Mouse (Mus musculus): ENCODE results near the gene Cenpb. TPM values are rescaled to one million over a fixed set of nuclear protein-coding genes. Genes with fewer than 3 reads are reported as not detected.

The Cenpb gene
- polyA plus RNA-seq, 1 experiment: 28.5 TPM

DNA sequence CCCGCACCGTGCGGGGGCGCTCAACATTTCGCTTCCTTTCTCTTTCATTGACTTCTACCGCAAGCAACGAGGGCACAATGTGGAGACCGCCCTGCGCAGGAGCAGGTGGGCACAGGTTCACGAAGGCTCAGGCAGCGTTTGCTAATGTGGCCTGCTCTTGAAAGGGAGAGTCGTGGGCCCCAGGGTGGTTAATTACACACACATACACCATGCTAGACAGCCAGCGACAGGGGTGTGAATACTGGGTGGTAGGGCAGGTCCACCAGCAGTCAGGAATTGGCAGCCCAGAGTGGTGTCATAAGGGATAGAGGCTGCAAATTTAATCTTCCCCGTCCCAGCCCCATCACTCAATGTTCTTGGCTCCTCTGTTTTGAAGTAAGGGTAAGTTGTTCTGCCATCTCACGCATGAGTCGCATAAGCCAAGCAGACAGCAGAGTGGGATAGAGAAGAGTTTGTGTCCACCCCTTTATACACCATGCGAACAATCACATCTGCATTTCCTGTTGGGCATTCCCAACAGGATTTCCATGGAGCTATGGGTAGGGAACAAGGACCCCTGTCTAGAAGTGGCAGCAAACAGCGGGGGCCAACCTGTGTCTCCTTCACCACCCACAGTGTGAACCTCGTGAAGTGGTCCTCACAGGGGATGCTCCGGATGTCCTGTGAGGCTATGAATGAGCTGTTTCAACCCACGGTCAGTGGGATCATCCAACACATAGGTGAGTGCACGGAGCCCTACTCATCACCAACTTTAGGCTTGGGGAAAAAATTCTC is 36.7 kb downstream of the Cenpb start:
- Histone ChIP-seq H3K27ac (ENCODE audit: control insufficient read depth, insufficient read depth, low read depth, low read length, poor library complexity) (no peak overlapping the region), H3K4me1 (ENCODE audit: control insufficient read depth, insufficient read depth, low read length) (no peaks in the 10 kb centered on the region; the same call in 1 of the 2 replicates)
- WGBS: 90% methylated on average over 22 of the region's 22 CpGs

DNA sequence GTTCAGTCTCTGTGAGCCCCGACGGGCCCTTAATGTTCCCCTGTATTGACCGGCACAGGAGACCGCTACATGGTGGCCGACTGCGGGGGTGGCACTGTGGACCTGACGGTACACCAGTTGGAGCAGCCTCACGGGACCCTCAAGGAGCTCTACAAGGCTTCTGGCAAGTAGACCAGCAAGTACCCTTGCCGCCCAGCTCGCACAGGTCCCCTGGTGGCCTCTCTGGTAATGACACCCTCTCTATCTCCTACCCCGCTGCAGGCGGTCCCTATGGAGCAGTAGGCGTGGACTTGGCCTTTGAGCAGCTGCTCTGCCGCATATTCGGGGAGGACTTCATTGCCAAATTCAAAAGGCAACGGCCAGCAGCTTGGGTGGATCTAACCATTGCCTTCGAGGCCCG is 37.3 kb downstream of the Cenpb start:
- no peak overlapping the region for H3K27ac ChIP-seq (ENCODE audit: control insufficient read depth, insufficient read depth, low read depth, low read length, poor library complexity)
- 53% methylated on average over 18 of the region's 18 CpGs for WGBS
- no peak for TF ChIP-seq POLR2A (IDR thresholded peaks at IDR 0.05; ENCODE audit: borderline replicate concordance, control insufficient read depth, low read depth, low read length)
- TF ChIP-seq CTCF (IDR thresholded peaks at IDR 0.05; ENCODE audit: control insufficient read depth, insufficient read depth, low read length): peak; percentile 76
- H3K4me3 ChIP-seq (replicated peaks; ENCODE audit: control insufficient read depth, low read depth, low read length): no peak overlapping the region
- no peaks in the 10 kb centered on the region; the same call in 1 of the 2 replicates for H3K4me1 ChIP-seq (ENCODE audit: control insufficient read depth, insufficient read depth, low read length)

More for the DNA sequence above, 36.7 kb downstream of the Cenpb start:
- no peak overlapping the region for H3K4me3 ChIP-seq (replicated peaks; ENCODE audit: control insufficient read depth, low read depth, low read length)
- no peak for TF ChIP-seq CTCF (IDR thresholded peaks at IDR 0.05; ENCODE audit: control insufficient read depth, insufficient read depth, low read length)
- no peak for TF ChIP-seq POLR2A (IDR thresholded peaks at IDR 0.05; ENCODE audit: borderline replicate concordance, control insufficient read depth, low read depth, low read length)

DNA sequence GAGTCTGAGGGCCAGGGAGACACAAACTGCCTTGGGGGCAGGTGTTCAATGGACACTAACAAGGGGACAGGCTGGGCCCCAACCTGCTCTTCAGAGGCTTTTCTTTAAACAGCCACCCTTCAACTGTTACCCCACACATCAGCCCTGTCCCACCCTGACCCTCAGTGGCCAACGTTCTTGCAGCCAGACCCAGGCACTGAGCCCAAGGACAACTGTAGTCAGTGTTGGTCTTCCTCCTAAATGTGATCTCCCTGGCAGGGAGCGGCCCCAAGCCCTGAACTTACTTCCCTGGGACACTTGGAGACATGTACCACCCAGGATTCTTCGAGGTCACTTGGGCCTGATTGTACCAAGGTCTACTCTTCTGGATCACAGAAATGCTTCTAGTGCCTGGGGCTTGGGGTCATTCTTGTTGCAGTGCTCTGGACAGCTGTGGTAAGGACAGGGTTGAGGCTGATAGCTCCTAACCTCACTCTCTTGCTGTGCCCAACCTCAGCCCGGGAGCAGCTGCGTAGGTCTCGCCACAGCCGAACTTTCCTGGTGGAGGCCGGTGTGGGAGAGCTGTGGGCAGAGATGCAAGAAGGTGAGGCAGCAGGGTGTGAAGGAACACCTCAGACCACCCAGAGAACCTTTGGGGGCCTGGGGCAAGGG is 38.4 kb downstream of the Cenpb start:
- WGBS: 92% methylated on average over 8 of the region's 8 CpGs
- Histone ChIP-seq H3K27ac (ENCODE audit: control insufficient read depth, insufficient read depth, low read depth, low read length, poor library complexity) (no peak overlapping the region), H3K4me1 (ENCODE audit: control insufficient read depth, insufficient read depth, low read length) (peaks cover 2% of the 10 kb centered on the region; the same call in 1 of the 2 replicates), H3K4me3 (replicated peaks; ENCODE audit: control insufficient read depth, low read depth, low read length) (no peak overlapping the region)
- TF ChIP-seq POLR2A (IDR thresholded peaks at IDR 0.05; ENCODE audit: borderline replicate concordance, control insufficient read depth, low read depth, low read length) (no peak), CTCF (IDR thresholded peaks at IDR 0.05; ENCODE audit: control insufficient read depth, insufficient read depth, low read length) (no peak)

DNA sequence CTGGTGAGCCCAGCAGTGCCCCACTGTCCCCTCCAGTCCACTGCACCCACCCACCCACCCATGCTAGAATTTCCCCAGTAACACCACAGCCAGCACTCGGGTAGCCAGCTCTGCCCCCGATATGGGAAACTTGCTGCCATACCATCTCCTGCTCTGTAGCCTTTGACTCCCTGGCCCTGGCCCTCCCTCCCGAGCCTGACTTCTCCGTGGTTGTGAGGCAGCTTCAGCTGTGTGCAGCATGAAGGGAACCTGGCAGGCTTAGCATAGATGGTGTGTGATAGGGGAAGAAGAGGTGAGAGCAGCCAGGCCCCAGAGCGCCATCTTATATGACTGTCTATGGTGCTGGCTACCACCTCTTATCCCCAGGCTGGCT is 39.3 kb downstream of the Cenpb start:
- no peak overlapping the region for H3K27ac ChIP-seq (ENCODE audit: control insufficient read depth, insufficient read depth, low read depth, low read length, poor library complexity)
- peaks cover 2% of the 10 kb centered on the region; the same call in 1 of the 2 replicates for H3K4me1 ChIP-seq (ENCODE audit: control insufficient read depth, insufficient read depth, low read length)
- WGBS: 81% methylated on average over 5 of the region's 5 CpGs
- no peak overlapping the region for H3K4me3 ChIP-seq (replicated peaks; ENCODE audit: control insufficient read depth, low read depth, low read length)
- TF ChIP-seq CTCF (IDR thresholded peaks at IDR 0.05; ENCODE audit: control insufficient read depth, insufficient read depth, low read length) (no peak), POLR2A (IDR thresholded peaks at IDR 0.05; ENCODE audit: borderline replicate concordance, control insufficient read depth, low read depth, low read length) (no peak)

DNA sequence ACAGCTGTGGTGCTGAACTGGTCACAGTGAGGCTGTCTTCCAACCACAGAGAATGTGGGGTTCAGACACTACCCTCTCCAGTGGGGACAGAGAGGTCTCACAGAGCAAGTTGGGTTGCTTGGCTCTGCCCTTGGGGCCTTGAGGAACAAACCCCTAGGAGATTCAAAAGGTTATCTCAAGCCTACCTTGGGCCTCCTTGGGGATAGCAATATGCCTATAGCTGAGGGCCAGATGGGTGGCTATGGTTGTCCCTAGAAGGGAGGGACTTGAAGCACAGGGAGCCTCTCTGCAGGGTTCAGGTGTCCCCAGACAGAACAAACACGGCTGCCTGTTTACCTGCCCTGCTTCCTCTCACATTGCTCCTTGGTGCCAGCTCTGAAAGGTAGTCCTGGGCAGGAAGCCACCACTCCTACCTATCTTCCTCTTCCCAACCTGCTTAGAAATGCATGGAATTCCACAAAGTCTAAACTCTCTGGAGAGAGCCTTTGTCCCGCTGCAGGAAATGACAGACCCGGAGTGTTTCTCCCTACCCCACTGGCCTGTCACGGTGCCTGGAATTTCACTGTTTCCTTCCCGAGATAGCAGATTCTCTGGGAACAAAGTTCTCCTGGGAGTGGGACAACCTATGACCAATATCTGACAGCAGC is 39.9 kb downstream of the Cenpb start:
- Histone ChIP-seq H3K27ac (ENCODE audit: control insufficient read depth, insufficient read depth, low read depth, low read length, poor library complexity) (no peak overlapping the region), H3K4me3 (replicated peaks; ENCODE audit: control insufficient read depth, low read depth, low read length) (no peak overlapping the region), H3K4me1 (ENCODE audit: control insufficient read depth, insufficient read depth, low read length) (peaks cover 4% of the 10 kb centered on the region; the same call in 1 of the 2 replicates)
- no peak for TF ChIP-seq POLR2A (IDR thresholded peaks at IDR 0.05; ENCODE audit: borderline replicate concordance, control insufficient read depth, low read depth, low read length)
- TF ChIP-seq CTCF (IDR thresholded peaks at IDR 0.05; ENCODE audit: control insufficient read depth, insufficient read depth, low read length): no peak
- 82% methylated on average over 5 of the region's 5 CpGs for WGBS

DNA sequence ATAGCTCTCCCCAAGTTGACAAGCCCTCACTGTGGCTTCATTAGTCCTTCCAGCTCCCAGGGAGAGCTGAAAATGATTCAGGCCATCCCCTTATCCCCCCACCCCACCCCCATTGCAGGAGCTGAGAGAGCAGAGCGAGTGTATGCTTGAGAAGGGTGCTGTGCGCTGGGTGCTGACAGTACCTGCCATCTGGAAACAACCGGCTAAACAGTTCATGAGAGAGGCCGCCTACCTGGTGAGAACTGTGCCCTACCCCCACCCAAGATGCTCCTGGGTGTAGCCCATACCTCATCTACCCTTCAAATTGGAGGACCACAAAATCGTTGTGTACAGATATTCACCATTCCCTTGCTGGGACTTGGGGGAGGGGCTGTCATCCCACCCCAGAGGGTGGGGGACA is 40.6 kb downstream of the Cenpb start:
- TF ChIP-seq POLR2A (IDR thresholded peaks at IDR 0.05; ENCODE audit: borderline replicate concordance, control insufficient read depth, low read depth, low read length) (no peak), CTCF (IDR thresholded peaks at IDR 0.05; ENCODE audit: control insufficient read depth, insufficient read depth, low read length) (no peak)
- no peak overlapping the region for H3K4me3 ChIP-seq (replicated peaks; ENCODE audit: control insufficient read depth, low read depth, low read length)
- WGBS: 85% methylated on average over 5 of the region's 5 CpGs
- H3K27ac ChIP-seq (ENCODE audit: control insufficient read depth, insufficient read depth, low read depth, low read length, poor library complexity): no peak overlapping the region
- peaks cover 5% of the 10 kb centered on the region; the same call in 1 of the 2 replicates for H3K4me1 ChIP-seq (ENCODE audit: control insufficient read depth, insufficient read depth, low read length)

GRCm38 (mm10) chr2:131138760-131139159 is 41.1 kb downstream of the Cenpb start:
- no peak overlapping the region for H3K4me3 ChIP-seq (replicated peaks; ENCODE audit: control insufficient read depth, low read depth, low read length)
- WGBS: 88% methylated on average over 7 of the region's 7 CpGs
- H3K4me1 ChIP-seq (ENCODE audit: control insufficient read depth, insufficient read depth, low read length): peaks cover 5% of the 10 kb centered on the region; the same call in 1 of the 2 replicates
- no peak for TF ChIP-seq POLR2A (IDR thresholded peaks at IDR 0.05; ENCODE audit: borderline replicate concordance, control insufficient read depth, low read depth, low read length)
- no peak for TF ChIP-seq CTCF (IDR thresholded peaks at IDR 0.05; ENCODE audit: control insufficient read depth, insufficient read depth, low read length)
- no peak overlapping the region for H3K27ac ChIP-seq (ENCODE audit: control insufficient read depth, insufficient read depth, low read depth, low read length, poor library complexity)

DNA sequence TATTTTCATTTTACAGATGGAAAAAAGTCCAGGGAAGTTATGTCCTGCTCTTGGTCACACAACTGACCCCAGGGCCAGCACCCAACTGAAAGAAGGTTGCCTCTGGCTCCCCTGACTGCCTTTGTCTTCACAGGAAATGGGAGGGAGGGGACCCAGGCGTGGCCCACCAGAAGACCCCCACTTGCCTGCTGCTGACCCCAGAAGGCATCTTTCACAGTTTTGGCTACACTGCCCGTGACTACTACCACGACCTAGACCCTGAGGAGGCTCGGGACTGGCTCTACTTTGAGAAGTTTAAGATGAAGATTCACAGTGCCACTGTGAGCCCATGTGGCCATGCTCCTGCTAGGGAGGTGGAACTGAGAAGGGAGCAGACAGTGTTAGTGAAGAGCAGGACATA is 41.6 kb downstream of the Cenpb start:
- peaks cover 5% of the 10 kb centered on the region; the same call in 1 of the 2 replicates for H3K4me1 ChIP-seq (ENCODE audit: control insufficient read depth, insufficient read depth, low read length)
- no peak for TF ChIP-seq CTCF (IDR thresholded peaks at IDR 0.05; ENCODE audit: control insufficient read depth, insufficient read depth, low read length)
- TF ChIP-seq POLR2A (IDR thresholded peaks at IDR 0.05; ENCODE audit: borderline replicate concordance, control insufficient read depth, low read depth, low read length): no peak
- H3K4me3 ChIP-seq (replicated peaks; ENCODE audit: control insufficient read depth, low read depth, low read length): no peak overlapping the region
- no peak overlapping the region for H3K27ac ChIP-seq (ENCODE audit: control insufficient read depth, insufficient read depth, low read depth, low read length, poor library complexity)
- 79% methylated on average over 4 of the region's 4 CpGs for WGBS

Data from bone marrow, adult 2 months (tissue).